Mouse (Mus musculus) megakaryocyte, embryonic 14.5 days (primary cell): ENCODE results near the gene Fnbp1l. TPM values are rescaled to one million over a fixed set of nuclear protein-coding genes. Genes with fewer than 3 reads are reported as not detected.
A peak's percentile ranks its signal among the peaks of the same experiment; 100 is the strongest.

Source experiments
- H3K27me3 ChIP-seq: replicated peaks from 2 replicates; pipeline ENCODE3; 2012; ENCODE audit warnings: inconsistent platforms
- H3K36me3 ChIP-seq: replicated peaks from 2 replicates; pipeline ENCODE3; 2012; ENCODE audit warnings: low read length, inconsistent platforms, mixed read lengths
- H3K4me1 ChIP-seq: 2 replicates; pipeline ENCODE4 v1.6.1; 2012; ENCODE audit warnings: inconsistent platforms
- H3K4me3 ChIP-seq: replicated peaks from 2 replicates; pipeline ENCODE3; 2012; ENCODE audit warnings: moderate library complexity, mild to moderate bottlenecking, inconsistent platforms
- H3K9me3 ChIP-seq: 2 replicates; pipeline ENCODE4 v1.6.1; 2012; ENCODE audit warnings: inconsistent platforms
- FLI1 ChIP-seq: IDR thresholded peaks from 2 replicates; pipeline ENCODE4 v1.6.1; 2012; ENCODE audit warnings: low read length, inconsistent platforms, mixed read lengths
- GATA1 ChIP-seq: IDR thresholded peaks from 3 replicates; pipeline ENCODE4 v1.6.1; 2012; ENCODE audit warnings: mixed read lengths, low read length, inconsistent platforms, borderline replicate concordance
- polyA plus RNA-seq: library from polyadenylated mRNA; stranded (reverse); fragments of >175 nt; gene quantifications from 2 replicates; pipeline ENCODE4 v1.2.3, GENCODE M21; 2012; ENCODE audit warnings: low replicate concordance; ENCODE audit not compliant: insufficient read depth

Fnbp1l gene
- polyA plus RNA-seq, 1 experiment, result 0.22 TPM

DNA sequence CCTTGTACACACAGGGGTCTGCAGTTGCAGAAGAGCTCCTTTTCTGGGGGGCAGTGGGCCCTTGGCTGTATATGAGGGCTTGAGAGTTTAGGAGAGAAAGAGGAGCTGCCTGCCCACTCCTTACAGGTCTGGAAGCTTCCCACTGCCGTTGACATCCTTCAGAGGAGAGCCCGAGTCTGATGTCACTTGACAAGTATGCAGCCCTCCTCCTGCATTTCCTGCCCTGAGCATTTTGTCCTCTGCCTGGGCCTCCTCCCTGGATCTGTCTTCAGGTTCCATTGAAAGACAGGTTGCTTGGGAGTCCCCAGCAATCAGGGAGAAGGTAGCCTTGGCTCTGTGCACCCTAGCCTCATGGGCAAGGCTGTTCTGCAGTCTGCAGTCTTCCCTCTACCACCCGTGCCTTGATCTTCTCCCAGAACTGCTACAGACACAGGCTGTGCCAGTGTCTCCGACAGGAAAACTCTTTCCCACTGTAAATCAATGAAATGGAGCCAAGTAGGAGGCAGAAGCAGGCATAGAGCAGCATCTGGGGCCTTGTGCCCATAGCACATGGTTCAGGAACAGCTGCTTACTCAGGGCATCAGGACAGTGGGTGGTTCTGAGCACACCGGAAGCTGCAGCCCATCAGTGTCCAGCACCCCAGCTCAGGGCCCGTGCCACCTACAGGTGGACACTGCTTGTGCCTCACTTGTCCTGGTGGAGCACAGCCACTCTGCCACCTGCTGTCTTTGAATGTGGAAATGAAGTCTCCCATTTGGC is 103.8 kb downstream of the Fnbp1l start:
- Histone ChIP-seq H3K4me1 (peaks cover 83% of the 10 kb centered on the region), H3K9me3 (no peaks in the 10 kb centered on the region), H3K27me3 (peaks cover 8% of the 10 kb centered on the region), H3K36me3 (peaks cover 2% of the 10 kb centered on the region), H3K4me3 (no peak overlapping the region)
- TF ChIP-seq FLI1, result no peak

DNA sequence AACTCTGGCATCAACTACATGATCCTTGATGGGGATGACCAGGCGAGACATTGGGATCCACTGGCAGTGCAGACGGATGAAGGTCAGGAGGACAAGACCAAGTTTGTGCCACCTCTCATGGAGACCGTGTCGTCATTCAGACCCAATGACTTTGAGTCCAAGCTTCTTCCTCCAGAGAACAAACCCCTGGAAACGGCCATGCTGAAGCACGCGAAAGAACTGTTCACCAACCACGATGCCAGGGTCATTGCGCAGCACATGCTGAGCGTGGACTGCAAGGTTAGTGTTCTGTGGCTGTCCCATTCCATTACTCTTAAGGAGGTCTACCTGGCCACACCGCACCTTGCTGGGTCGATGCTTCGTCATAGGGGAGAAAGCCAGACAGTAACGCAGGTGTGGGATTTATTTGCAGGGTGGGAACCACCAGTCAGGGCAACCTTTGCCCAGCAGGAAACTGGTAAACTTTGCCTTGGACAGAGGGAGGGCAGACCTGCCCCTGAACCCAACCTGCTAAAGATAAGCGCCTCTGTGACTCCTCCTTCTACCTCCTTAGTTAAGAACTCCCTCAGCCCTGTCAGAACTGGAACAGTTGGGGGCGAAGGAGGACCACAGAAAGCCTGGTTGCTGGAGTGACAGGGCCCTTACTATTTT is 106.7 kb downstream of the Fnbp1l start:
- TF ChIP-seq FLI1, result no peak
- no peak for TF ChIP-seq GATA1
- Histone ChIP-seq H3K4me3 (no peak overlapping the region), H3K36me3 (peaks cover 2% of the 10 kb centered on the region), H3K27me3 (peaks cover 8% of the 10 kb centered on the region), H3K9me3 (no peaks in the 10 kb centered on the region), H3K4me1 (peaks cover 84% of the 10 kb centered on the region)

DNA sequence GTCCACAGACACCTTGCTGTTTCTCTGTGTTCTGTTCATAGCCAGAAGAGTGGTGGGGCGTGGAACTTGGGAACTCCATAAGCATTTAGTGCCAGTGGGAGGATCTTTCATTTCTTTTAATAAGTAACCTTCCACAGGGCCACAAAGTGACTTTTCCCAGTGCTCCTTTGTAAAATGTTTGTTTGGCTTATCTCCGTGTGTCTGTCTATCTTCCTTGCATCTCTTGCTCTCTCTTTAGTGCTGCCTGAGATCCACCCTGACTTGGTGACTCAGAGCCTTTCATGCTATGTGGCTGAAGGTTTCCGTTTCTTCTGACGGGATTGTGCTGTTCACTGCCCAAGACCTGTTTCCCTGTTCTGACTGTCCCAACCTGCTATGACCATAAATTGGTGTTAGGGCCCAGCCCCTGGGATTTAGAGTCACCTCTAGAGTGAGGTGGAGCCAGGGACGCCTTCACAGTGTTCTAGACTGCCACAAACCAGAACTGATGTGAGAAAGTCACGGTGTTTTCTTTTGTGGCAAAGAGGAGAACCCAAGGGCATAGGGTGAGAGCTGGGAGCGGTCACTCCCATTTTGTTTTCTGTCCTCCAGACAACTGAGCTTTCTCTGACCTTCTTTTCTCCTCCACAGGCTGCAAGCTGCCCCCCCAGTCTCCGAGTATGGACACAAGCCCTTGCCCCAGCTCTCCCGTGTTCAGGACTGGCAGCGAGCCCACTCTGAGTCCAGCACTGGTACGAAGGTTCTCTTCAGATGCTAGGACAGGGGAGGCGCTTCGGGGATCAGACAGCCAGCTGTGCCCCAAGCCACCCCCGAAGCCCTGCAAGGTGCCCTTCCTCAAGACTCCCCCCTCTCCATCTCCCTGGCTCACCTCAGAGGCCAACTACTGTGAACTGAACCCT is 107.5 kb downstream of the Fnbp1l start:
- no peaks in the 10 kb centered on the region for H3K9me3 ChIP-seq
- H3K36me3 ChIP-seq, result peaks cover 2% of the 10 kb centered on the region
- no peak overlapping the region for H3K4me3 ChIP-seq
- peaks cover 87% of the 10 kb centered on the region for H3K4me1 ChIP-seq
- TF ChIP-seq GATA1, result no peak
- TF ChIP-seq FLI1, result no peak
- peaks cover 8% of the 10 kb centered on the region for H3K27me3 ChIP-seq

DNA sequence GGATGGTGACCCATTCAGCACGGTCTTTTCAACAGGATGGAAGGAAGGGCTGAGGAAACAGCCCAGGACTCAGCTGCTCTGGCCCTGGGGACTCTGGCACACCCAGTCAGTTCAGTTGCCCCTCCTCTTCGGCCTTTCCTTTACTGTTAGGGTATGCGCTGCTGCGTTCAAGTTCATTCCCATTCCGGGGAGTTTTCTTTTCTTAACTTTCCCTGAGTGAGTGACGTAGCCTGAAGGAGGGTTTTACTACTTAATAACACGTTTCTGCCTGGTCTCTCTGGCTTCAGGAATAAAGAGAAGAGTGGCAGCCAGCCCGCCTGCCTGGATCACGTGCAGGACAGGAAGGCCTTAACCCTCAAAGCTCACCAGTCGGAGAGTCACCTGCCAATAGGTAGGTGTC is 108.6 kb downstream of the Fnbp1l start:
- Histone ChIP-seq H3K27me3 (peaks cover 8% of the 10 kb centered on the region), H3K36me3 (peaks cover 2% of the 10 kb centered on the region), H3K4me3 (no peak overlapping the region), H3K9me3 (no peaks in the 10 kb centered on the region), H3K4me1 (peaks cover 89% of the 10 kb centered on the region)
- no peak for TF ChIP-seq GATA1
- no peak for TF ChIP-seq FLI1

DNA sequence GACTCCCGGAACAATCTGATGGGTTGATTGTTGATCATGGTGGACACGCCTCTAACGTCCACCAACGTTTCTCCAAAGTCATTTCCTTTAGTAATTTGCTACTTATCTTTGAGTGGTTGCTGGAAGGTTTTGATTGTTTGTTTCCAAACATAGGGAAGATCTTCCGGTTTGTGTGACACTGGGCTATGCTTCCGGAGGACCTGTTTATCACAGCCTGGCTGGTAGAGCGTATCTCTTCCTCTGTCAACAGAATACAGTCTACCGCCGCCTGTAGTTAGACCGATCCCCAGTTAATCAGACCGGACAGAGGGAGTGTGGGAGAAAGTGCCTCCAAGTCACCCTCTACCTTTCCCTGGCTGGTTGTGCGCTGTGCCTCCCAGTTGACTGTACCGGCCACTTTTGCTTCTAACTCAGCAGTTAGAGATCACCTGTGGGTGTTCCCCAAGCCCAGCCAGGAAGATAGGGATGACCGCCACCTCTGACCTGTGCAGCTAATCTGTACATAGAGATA is 109.2 kb downstream of the Fnbp1l start:
- H3K9me3 ChIP-seq, result no peaks in the 10 kb centered on the region
- peak overlapping the region; percentile 59 for H3K4me3 ChIP-seq
- TF ChIP-seq GATA1, result no peak
- peaks cover 2% of the 10 kb centered on the region for H3K36me3 ChIP-seq
- peaks cover 88% of the 10 kb centered on the region for H3K4me1 ChIP-seq
- peaks cover 8% of the 10 kb centered on the region for H3K27me3 ChIP-seq

DNA sequence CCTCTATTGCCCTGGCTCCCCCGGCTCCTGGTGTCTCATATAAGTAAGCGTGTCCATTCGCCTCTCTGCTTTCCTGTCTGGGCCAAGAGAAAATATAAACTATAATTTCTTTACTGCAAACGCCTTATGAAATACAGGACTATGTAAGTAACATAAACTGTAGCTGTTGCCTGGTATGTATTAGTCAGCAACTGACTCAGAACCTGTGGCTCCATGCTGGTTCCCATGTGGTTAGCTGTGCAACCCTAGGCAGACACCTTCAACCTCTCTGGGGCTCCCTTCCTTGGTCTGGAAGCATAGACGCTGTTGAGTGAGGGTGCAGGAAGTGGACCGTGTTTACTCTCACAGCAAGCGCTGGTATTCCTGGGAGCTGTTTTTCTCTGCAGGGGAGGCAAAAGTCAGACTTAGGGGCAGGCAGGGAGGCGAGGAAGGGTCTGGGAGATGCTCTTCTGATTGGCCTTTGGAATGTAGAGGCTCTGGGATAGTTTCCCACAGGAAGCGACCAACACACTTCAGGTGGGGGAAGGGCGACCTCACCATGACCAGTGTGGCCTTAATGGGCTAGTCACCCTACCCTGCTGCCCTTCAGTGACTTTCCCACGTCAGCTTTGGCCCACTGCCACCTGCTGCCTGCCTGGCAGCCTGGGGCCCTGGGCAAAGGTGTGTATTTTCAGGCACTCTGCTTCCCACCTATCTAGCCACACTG is 109.8 kb downstream of the Fnbp1l start:
- Histone ChIP-seq H3K36me3 (peaks cover 2% of the 10 kb centered on the region), H3K9me3 (no peaks in the 10 kb centered on the region), H3K4me1 (peaks cover 86% of the 10 kb centered on the region), H3K4me3 (peak overlapping the region; percentile 34), H3K27me3 (peaks cover 10% of the 10 kb centered on the region)
- TF ChIP-seq FLI1 (no peak), GATA1 (no peak)

DNA sequence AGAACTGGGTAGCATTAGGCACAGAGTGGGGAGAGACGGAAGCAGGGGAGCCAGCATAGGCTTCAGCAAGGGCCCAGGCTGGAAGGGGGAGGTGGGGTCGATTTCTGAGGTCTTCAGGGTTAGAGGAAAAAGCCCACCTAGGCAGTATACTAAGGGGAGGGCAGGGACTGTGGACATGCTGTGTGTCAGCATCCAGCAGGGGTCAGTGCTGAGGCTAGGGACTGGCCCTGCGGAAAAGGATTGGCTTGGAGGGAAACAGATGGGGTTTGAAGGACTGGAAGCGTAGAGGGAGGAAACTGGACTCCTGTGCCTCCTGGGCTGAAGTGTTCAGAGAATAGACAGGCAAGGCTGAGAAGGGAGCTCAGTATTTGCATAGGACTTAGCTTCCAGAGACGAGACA is 110.4 kb downstream of the Fnbp1l start:
- H3K4me3 ChIP-seq, result peak overlapping the region; percentile 5
- H3K9me3 ChIP-seq, result no peaks in the 10 kb centered on the region
- peaks cover 83% of the 10 kb centered on the region for H3K4me1 ChIP-seq
- peaks cover 2% of the 10 kb centered on the region for H3K36me3 ChIP-seq
- H3K27me3 ChIP-seq, result peaks cover 11% of the 10 kb centered on the region
- TF ChIP-seq FLI1 (no peak), GATA1 (no peak)

DNA sequence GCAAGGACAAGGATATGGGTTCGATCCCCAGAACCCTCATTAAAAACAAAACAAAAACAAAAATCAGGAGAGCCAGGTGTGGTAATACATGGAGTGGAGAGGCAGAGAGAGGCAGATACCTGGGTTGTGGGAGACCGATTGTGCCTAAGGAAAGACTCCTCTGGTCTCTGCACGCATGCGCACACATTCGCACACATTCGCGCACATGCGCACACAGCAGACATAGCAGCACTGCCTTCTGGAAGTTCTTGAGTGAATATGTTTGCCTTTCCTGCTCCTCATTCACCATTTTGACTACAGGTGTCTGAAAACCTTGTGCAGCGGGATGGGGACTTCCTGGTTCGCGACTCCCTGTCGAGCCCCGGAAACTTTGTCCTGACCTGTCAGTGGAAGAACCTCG is 111.7 kb downstream of the Fnbp1l start:
- Histone ChIP-seq H3K27me3 (peaks cover 10% of the 10 kb centered on the region), H3K4me3 (no peak overlapping the region), H3K4me1 (peaks cover 78% of the 10 kb centered on the region), H3K9me3 (no peaks in the 10 kb centered on the region), H3K36me3 (peaks cover 2% of the 10 kb centered on the region)
- TF ChIP-seq FLI1, result no peak
- no peak for TF ChIP-seq GATA1

DNA sequence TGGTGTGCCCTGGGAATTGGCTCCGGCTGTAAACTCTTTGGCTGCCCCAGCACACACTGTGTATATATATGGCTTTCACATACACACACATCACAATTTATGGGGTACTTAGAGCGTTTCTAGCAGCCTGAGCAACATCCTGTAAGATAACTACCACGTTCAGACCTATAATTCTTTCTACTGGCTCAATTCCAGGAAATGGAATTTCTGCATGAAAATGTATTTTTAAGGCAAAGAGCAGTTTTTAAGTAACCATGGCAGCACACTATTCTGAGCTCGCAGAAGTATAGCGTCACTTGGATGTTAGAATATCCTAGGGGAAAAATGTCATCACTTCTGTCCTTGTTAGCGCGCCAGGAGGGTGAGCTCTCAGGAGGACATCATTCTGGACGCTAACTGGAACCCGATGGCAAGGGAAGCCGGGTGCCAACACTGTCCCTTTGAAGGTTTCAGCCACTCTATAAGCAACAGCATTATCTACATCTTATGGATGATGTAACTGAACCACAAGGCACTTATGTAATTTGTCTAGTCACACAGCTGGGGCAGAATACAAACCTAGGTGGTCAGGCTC is 113.1 kb downstream of the Fnbp1l start:
- TF ChIP-seq FLI1 (no peak), GATA1 (no peak)
- no peaks in the 10 kb centered on the region for H3K36me3 ChIP-seq
- H3K4me3 ChIP-seq, result no peak overlapping the region
- H3K9me3 ChIP-seq, result no peaks in the 10 kb centered on the region
- peaks cover 68% of the 10 kb centered on the region for H3K4me1 ChIP-seq
- peaks cover 16% of the 10 kb centered on the region for H3K27me3 ChIP-seq
